Mouse (Mus musculus): ENCODE data around the gene Gm11172. TPM values are rescaled to one million over a fixed set of nuclear protein-coding genes. Genes with fewer than 3 reads are reported as not detected.

Gm11172 gene
- polyA plus RNA-seq (2015; fragmentation: Nextera tagmentation; extraction: Ambion mirVana): not detected in 2 replicates

DNA sequence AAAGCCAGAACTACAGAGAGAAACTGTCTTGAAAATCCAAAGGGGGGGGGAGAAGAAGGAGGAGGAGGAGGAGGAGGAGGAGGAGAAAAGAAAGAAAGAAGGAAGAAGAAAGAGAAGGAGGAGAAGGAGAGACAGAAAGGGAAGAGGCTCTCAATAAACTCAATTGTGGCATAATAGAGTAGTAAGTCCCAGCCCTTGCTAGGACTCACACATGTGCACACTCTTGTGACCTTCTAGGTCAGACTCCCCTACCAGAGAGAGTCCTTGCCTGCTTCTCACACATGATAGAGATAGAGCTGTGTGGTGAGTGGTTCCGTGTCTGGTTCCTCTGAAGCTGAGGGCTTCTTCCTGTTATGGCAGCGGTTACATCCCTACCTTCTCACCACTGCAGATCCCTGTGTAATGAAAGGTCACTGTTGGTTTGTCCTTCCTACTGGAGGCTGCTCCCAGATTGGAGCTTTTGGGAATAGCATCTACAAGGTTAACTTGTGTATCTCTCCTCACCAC lies at the start of gene Gm11172:
Gm11172 (plus strand) TSS at position 51 of the 507 bp plus-strand sequence.
- H3K27me3 ChIP-seq: 0 out of 2 replicates have a peak, but pooled peaks cover 4% of the 10 kb centered on the region
- H3K9ac ChIP-seq: no peak within 1 kb of the TSS
- no peaks in the 10 kb centered on the region for H3K36me3 ChIP-seq
- H3K4me2 ChIP-seq: no peak within 1 kb of the TSS
- no peak within 1 kb of the TSS for H3K4me3 ChIP-seq
- ATAC-seq (ENCODE audit: low FRiP score): no peak
- H3K27ac ChIP-seq: no peak within 1 kb of the TSS
- no peaks in the 10 kb centered on the region for H3K4me1 ChIP-seq (replicated peaks)
- 95% methylated on average over 2 of the region's 2 CpGs for WGBS
- no peaks in the 10 kb centered on the region for H3K9me3 ChIP-seq

DNA sequence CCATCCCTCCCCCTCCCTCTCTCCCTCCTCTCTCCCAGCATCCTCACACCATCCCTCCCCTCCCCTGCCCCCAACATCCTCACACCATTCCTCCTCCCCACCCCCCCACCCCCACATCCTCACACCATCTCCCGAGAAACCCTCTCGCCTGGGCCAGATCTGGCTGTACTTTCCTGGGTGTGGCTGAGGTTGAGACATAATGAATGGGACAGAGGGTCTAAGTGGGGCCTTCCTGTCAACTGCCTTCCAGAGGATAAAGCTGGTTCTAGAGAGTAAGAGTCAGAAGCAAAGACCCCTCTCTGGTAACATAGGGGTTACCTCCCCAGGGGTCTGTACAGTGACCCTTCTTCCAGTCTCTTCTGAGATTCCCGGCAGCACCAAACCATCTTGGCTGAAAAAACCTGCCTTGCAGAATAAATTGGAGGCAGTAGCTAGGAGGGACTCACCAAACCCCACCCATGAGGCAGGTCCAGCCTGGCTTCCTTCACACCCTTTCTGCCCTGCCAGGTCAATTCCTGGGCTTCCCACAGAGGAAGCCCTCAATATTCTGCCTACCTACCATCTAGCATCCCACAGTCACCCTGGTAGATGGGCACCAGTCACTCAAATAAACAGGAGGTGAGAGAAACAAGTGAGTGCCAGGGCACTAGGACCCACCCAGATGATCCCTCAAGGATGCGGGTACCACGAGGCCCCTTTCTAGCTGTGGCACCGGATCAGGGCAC lies 49.0 kb upstream of the Gm11172 start:
- no peak overlapping the region for H3K4me3 ChIP-seq
- H3K36me3 ChIP-seq: no peaks in the 10 kb centered on the region
- no peak overlapping the region for H3K9ac ChIP-seq
- no peak for ATAC-seq (ENCODE audit: low FRiP score)
- no peak overlapping the region for H3K4me2 ChIP-seq
- 0 out of 2 replicates have a peak, but pooled peaks cover 2% of the 10 kb centered on the region for H3K27me3 ChIP-seq
- no peak overlapping the region for H3K27ac ChIP-seq
- 69% methylated on average over 6 of the region's 6 CpGs for WGBS
- H3K4me1 ChIP-seq (replicated peaks): no peaks in the 10 kb centered on the region; the same call in 1 of the 2 replicates
- H3K9me3 ChIP-seq: no peaks in the 10 kb centered on the region

DNA sequence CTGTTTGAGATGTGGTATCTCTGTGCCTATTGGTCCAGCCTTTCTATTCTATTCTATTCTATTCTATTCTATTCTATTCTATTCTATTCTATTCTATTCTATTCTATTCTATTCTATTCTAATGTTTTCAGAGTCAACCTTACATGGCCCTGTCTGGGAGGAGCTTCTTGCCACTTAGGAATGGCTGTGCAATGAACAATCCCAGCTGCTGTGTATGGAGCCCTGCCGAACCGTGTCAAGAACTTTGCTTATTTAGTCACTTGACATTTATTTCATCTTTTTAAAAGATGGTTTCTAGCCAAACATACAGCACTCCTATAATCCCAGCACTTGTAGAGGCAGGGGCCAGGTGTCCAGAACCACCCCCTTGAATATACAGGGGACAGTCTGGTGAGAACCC lies 48.4 kb upstream of the Gm11172 start:
- H3K36me3 ChIP-seq: no peaks in the 10 kb centered on the region
- 0 out of 2 replicates have a peak, but pooled peaks cover 4% of the 10 kb centered on the region for H3K27me3 ChIP-seq
- H3K9me3 ChIP-seq: no peaks in the 10 kb centered on the region
- H3K27ac ChIP-seq: no peak overlapping the region
- ATAC-seq (ENCODE audit: low FRiP score): no peak
- no peak overlapping the region for H3K4me3 ChIP-seq
- H3K4me1 ChIP-seq (replicated peaks): no peaks in the 10 kb centered on the region; the same call in 1 of the 2 replicates
- H3K9ac ChIP-seq: no peak overlapping the region
- 69% methylated on average over 2 of the region's 2 CpGs for WGBS
- H3K4me2 ChIP-seq: no peak overlapping the region

DNA sequence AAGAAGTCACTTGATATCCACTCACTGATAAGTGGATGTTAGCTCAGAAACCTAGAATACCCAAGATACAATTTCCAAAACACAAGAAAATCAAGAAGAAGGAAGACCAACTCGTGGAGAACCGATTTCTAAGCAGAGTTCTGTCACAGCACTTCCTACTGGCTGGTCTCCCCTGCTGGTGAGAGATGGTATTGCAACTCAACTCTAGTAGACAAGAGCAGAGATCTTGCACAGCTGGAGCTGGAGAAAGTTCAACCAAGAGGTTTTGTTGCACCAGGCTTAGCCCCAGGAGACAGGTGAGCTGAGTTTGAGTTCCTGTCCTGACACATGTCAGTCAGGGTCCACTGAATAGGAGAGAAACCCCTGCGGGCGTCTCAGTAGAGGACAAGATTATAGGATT lies 45.6 kb upstream of the Gm11172 start:
- Histone ChIP-seq H3K9me3 (no peaks in the 10 kb centered on the region), H3K4me1 (replicated peaks) (no peaks in the 10 kb centered on the region), H3K4me3 (no peak overlapping the region), H3K9ac (no peak overlapping the region), H3K27me3 (0 out of 2 replicates have a peak, but pooled peaks cover 4% of the 10 kb centered on the region), H3K4me2 (no peak overlapping the region), H3K27ac (no peak overlapping the region), H3K36me3 (no peaks in the 10 kb centered on the region)
- 40% methylated on average over 4 of the region's 4 CpGs for WGBS
- ATAC-seq (ENCODE audit: low FRiP score): no peak

DNA sequence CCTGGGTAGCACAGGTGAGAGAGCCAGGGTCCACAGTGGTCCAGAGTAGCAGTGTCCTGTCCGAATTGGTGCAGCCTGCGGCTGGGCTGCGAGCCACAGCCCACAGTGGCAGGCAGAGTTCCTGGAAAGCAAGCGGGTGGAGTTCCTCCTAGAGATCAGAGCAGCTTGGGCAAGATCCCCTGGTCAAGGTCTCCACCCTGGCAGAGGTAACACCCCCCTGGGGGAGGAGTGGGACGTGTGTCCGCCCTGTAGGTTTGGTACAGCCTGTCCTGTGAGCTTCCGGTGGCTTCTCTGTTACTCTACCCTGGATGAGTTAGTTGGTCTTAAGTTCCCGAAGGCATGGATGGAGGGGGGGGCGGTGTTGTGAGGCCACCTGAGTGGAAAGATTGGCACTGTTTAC lies 43.9 kb upstream of the Gm11172 start:
- no peak for ATAC-seq (ENCODE audit: low FRiP score)
- Histone ChIP-seq H3K27ac (no peak overlapping the region), H3K36me3 (no peaks in the 10 kb centered on the region), H3K4me1 (replicated peaks) (no peaks in the 10 kb centered on the region), H3K27me3 (0 out of 2 replicates have a peak, but pooled peaks cover 4% of the 10 kb centered on the region), H3K9ac (no peak overlapping the region), H3K4me2 (no peak overlapping the region), H3K4me3 (no peak overlapping the region), H3K9me3 (no peaks in the 10 kb centered on the region)
- 69% methylated on average over 9 of the region's 9 CpGs for WGBS

DNA sequence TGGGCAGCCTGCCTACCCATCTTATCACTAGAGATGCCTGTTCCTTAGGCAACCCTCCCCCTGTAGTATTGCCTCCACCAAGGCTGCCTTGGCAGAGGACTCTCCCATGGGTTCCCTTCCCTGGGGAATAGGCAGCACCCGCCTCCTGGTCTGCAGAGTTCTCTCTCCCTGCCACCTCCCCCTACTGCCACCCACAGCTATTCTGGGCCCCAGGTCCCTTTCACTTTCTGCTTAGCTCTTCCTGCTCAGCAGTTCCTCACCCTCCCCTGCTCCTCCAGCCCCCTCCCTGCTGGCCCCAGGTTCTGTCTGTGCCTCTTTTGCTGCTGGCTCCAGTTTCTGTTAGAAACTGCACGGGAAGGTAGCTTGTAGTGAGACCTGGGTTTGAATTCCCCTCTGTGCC lies 43.1 kb upstream of the Gm11172 start:
- 33% methylated on average over 2 of the region's 2 CpGs for WGBS
- H3K36me3 ChIP-seq: no peaks in the 10 kb centered on the region

DNA sequence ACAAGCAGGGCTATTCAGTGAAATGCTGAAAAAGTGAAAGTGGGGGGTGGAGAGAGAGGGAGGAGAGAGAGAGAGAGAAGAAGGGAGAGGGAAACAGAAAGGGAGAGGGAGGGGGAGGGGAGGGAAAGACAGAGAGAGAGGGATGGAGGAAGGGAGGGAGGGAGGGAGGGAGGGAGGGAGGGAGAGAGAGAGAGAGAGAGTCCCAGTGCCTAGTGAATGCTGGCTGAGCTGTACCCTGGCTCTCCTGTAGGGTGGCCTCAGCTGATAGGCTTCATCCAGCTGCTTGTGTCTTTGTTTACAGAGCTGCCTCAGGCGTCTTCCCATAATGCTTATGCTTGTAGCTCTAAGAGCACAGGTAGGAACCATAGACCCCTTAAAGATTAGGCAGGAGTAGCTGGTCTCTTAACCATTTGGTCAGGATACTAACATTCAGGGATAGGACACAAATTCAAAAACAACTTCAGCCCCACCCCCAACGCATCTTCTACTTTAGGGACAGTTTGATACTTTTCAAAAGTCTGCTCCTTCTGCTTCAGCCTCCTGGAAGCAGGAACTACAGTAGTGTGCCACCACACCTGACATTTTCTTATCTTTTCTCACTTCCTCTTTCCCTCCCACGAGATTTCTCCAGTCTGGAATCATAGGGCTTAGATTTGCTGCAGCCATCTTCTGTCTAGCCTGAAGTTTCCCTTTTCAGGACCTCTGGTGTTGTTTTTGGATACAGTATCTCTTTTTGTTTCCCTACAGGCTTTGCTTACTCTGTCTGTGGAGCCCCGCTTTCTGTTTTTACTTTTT lies 42.0 kb upstream of the Gm11172 start:
- 48% methylated on average over 4 of the region's 4 CpGs for WGBS
- no peak for ATAC-seq (ENCODE audit: low FRiP score)
- H3K27ac ChIP-seq: no peak overlapping the region
- H3K27me3 ChIP-seq: 0 out of 2 replicates have a peak, but pooled peaks cover 4% of the 10 kb centered on the region
- no peaks in the 10 kb centered on the region for H3K36me3 ChIP-seq
- no peaks in the 10 kb centered on the region for H3K4me1 ChIP-seq (replicated peaks)
- no peak overlapping the region for H3K4me2 ChIP-seq
- no peaks in the 10 kb centered on the region for H3K9me3 ChIP-seq
- no peak overlapping the region for H3K9ac ChIP-seq
- no peak overlapping the region for H3K4me3 ChIP-seq

More for the DNA sequence above, 43.1 kb upstream of the Gm11172 start:
- Histone ChIP-seq H3K27me3 (0 out of 2 replicates have a peak, but pooled peaks cover 4% of the 10 kb centered on the region), H3K9ac (no peak overlapping the region), H3K27ac (no peak overlapping the region), H3K9me3 (no peaks in the 10 kb centered on the region), H3K4me3 (no peak overlapping the region), H3K4me1 (replicated peaks) (no peaks in the 10 kb centered on the region), H3K4me2 (no peak overlapping the region)
- no peak for ATAC-seq (ENCODE audit: low FRiP score)

DNA sequence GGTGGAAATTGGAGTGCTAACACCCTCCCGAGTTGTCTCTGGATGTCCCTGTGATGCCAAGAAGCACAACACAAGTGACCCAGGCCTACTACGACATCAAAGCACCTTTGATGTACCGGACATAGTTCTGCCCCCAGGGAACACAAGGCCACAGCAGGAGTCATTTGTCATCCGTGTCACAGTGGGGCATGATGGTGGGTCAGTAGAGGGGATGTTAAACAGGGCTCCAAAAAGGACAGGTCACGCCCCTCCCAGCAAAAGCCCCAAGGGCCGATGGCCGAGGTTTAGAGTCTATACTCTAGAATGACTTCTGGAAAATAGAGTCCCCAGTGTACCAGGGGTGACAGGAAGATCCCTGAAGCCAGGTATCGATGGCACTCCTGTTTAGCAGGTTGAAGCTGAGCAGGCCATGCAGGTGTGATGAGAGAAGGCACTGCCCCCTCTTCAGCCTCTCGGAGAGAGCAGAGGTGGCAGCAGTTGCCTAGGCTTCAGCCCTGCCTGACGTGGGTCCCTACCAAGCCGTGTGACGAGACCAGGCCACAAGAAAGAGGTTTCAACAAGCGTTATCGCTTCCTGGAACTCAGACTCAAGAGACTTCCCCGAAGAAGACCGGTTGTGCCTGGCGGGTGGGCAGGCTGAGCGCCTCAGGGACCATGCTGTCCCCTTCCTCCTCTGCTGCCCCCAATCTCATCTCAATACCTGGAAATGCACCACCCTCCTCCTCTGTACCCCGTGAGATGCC lies 40.8 kb upstream of the Gm11172 start:
- Histone ChIP-seq H3K4me2 (no peak overlapping the region), H3K4me3 (no peak overlapping the region), H3K36me3 (no peaks in the 10 kb centered on the region), H3K27ac (no peak overlapping the region), H3K9me3 (no peaks in the 10 kb centered on the region), H3K27me3 (0 out of 2 replicates have a peak, but pooled peaks cover 4% of the 10 kb centered on the region), H3K4me1 (replicated peaks) (no peaks in the 10 kb centered on the region), H3K9ac (no peak overlapping the region)
- no peak for ATAC-seq (ENCODE audit: low FRiP score)
- 53% methylated on average over 19 of the region's 19 CpGs for WGBS

DNA sequence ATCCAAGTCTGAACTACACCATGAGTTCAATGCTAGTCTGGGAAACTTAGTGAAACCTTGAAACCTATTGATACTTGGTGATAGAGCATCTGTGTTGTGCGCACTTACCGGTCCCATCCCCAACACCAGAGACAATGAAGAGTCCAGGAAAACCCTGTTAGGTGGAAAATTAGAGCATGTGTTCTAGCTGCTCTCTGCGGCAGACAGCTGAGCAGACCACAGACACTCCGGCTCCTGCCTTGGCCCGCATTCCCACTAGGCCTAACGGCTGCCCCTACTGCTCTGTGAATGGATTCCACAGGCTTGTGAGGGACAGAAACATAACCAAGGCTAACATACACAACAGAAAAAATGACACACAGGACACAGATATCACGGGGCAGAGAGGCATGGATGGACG lies 39.2 kb upstream of the Gm11172 start:
- no peak overlapping the region for H3K27ac ChIP-seq
- no peaks in the 10 kb centered on the region for H3K36me3 ChIP-seq
- no peak overlapping the region for H3K4me3 ChIP-seq
- ATAC-seq (ENCODE audit: low FRiP score): no peak
- H3K4me2 ChIP-seq: no peak overlapping the region
- no peaks in the 10 kb centered on the region for H3K9me3 ChIP-seq
- WGBS: 93% methylated on average over 8 of the region's 8 CpGs
- no peaks in the 10 kb centered on the region for H3K4me1 ChIP-seq (replicated peaks)
- H3K27me3 ChIP-seq: 0 out of 2 replicates have a peak, but pooled peaks cover 4% of the 10 kb centered on the region
- no peak overlapping the region for H3K9ac ChIP-seq

DNA sequence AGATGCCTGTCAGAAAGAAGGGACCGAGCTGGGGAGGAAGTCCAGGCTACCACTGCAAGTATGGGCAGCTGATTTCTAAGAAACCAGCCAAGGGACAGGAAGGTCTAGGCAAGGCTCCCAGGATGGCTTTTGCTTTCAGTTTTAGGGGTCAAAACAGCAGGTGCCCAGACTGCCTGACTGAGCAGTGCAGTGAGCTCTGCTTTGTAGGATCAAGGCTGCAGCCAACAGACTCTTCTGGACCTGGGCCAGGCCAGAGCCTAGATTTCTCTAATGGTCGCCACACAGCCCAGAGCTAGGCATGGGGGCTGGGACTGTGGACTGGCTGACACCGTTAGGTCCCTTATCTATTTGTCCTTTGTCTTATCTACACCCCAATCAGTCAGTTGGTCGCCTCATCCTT lies 38.0 kb upstream of the Gm11172 start:
- Histone ChIP-seq H3K27ac (no peak overlapping the region), H3K4me1 (replicated peaks) (no peaks in the 10 kb centered on the region), H3K4me2 (no peak overlapping the region), H3K36me3 (no peaks in the 10 kb centered on the region), H3K9me3 (no peaks in the 10 kb centered on the region), H3K9ac (no peak overlapping the region), H3K27me3 (no peaks in the 10 kb centered on the region), H3K4me3 (no peak overlapping the region)
- WGBS: 72% methylated on average over 4 of the region's 4 CpGs
- no peak for ATAC-seq (ENCODE audit: low FRiP score)

DNA sequence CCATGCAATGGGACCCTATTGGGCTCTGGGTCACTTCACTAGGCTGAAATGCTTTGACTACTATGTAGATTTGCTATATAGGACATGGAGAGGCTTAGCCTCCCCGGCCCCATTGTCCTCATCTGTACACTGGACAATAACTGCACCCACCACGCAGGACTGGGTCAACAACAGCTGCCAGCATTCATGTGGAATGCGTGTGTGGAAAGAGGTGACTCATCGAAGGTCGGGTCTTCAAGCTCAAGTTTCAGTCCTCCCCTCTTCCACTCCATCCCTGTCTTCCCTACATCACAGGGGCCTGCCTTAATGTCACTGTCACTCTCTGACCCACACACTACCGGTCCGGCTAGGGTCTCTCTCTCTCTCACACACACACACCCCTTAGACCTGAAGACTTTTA lies 36.4 kb upstream of the Gm11172 start:
- H3K9ac ChIP-seq: no peak overlapping the region
- H3K27me3 ChIP-seq: 0 out of 2 replicates have a peak, but pooled peaks cover 4% of the 10 kb centered on the region
- H3K4me3 ChIP-seq: no peak overlapping the region
- no peak for ATAC-seq (ENCODE audit: low FRiP score)
- WGBS: 67% methylated on average over 7 of the region's 7 CpGs
- H3K4me2 ChIP-seq: no peak overlapping the region
- H3K4me1 ChIP-seq (replicated peaks): no peaks in the 10 kb centered on the region
- H3K36me3 ChIP-seq: no peaks in the 10 kb centered on the region
- no peaks in the 10 kb centered on the region for H3K9me3 ChIP-seq
- no peak overlapping the region for H3K27ac ChIP-seq
